Mouse (Mus musculus) C2C12 (cell line): ENCODE results near the gene Otop2. TPM values are rescaled to one million over a fixed set of nuclear protein-coding genes. Genes with fewer than 3 reads are reported as not detected.

ENCODE experiments used
- H3K27me3 ChIP-seq: one replicate; pipeline ENCODE4 v1.6.1; 2011; ENCODE audit not compliant: control insufficient read depth, insufficient read depth, insufficient read length
- H3K36me3 ChIP-seq: one replicate; pipeline ENCODE4 v1.6.1; 2011; ENCODE audit not compliant: control insufficient read depth, insufficient read depth
- H3K4me3 ChIP-seq: one replicate; pipeline ENCODE4 v1.5.1; 2011; ENCODE audit warnings: mild to moderate bottlenecking, control low read depth; ENCODE audit not compliant: poor library complexity, insufficient read depth, severe bottlenecking
- H3K79me2 ChIP-seq: one replicate; pipeline ENCODE4 v1.6.1; 2011; ENCODE audit not compliant: control insufficient read depth, insufficient read depth
- H3K79me3 ChIP-seq: one replicate; pipeline ENCODE4 v1.6.1; 2011; ENCODE audit warnings: low read depth, control low read depth
- H3ac ChIP-seq: one replicate; pipeline ENCODE3; 2011; ENCODE audit warnings: low read depth; ENCODE audit not compliant: control insufficient read depth, insufficient read length
- CEBPB ChIP-seq: IDR thresholded peaks from one replicate; pipeline ENCODE4 v1.6.1; 2011; ENCODE audit warnings: low read depth, mild to moderate bottlenecking, control low read depth, moderate library complexity
- CTCF ChIP-seq: IDR thresholded peaks from one replicate; pipeline ENCODE4 v1.5.1; 2011; ENCODE audit not compliant: control insufficient read depth, insufficient read depth, insufficient read length
- FOSL1 ChIP-seq: IDR thresholded peaks from one replicate; pipeline ENCODE4 v1.8.0; 2011; ENCODE audit warnings: mild to moderate bottlenecking, low read length; ENCODE audit not compliant: poor library complexity, insufficient read depth, severe bottlenecking
- MAX ChIP-seq: IDR thresholded peaks from one replicate; pipeline ENCODE4 v1.6.1; 2011; ENCODE audit warnings: mild to moderate bottlenecking, control low read depth
- MYOD1 ChIP-seq: IDR thresholded peaks from one replicate; pipeline ENCODE4 v1.6.1; 2011; ENCODE audit warnings: low read depth; ENCODE audit not compliant: control insufficient read depth, insufficient read length
- MYOG ChIP-seq: IDR thresholded peaks from one replicate; pipeline ENCODE4 v1.6.1; 2011; ENCODE audit not compliant: control insufficient read depth, insufficient read length; ENCODE audit errors: extremely low read depth
- USF1 ChIP-seq: IDR thresholded peaks from one replicate; pipeline ENCODE4 v1.6.1; 2011; ENCODE audit warnings: low read depth, mild to moderate bottlenecking, control low read depth, moderate library complexity
- polyA plus RNA-seq: library from polyadenylated mRNA; unstranded; fragments of >200 nt; fragmentation: generic; extraction: Trizol; gene quantifications from one replicate; pipeline ENCODE4 v1.2.1, GENCODE M21; 2012; ENCODE audit warnings: missing spikeins

The Otop2 gene
- polyA plus RNA-seq, 1 experiment = not detected

GRCm38 (mm10) chr11:115348681-115349248 lies 41.8 kb downstream of the Otop2 start:
- H3K27me3 ChIP-seq = no peaks in the 10 kb centered on the region
- H3K79me2 ChIP-seq = no peaks in the 10 kb centered on the region
- no peak for TF ChIP-seq MYOD1
- no peak for TF ChIP-seq CEBPB
- no peaks in the 10 kb centered on the region for H3K79me3 ChIP-seq
- no peak overlapping the region for H3K4me3 ChIP-seq
- H3K36me3 ChIP-seq = no peaks in the 10 kb centered on the region
- no peak overlapping the region for H3ac ChIP-seq

- Histone ChIP-seq H3K79me2 (no peaks in the 10 kb centered on the region), H3K4me3 (no peak overlapping the region), H3K36me3 (no peaks in the 10 kb centered on the region), H3K27me3 (no peaks in the 10 kb centered on the region), H3ac (no peak overlapping the region), H3K79me3 (no peaks in the 10 kb centered on the region)
- TF ChIP-seq CTCF (no peak), USF1 (no peak), MYOD1 (no peak), MYOG (no peak), MAX (no peak), FOSL1 (no peak), CEBPB (no peak)
Observed at GRCm38 (mm10) chr11:115349976-115350375, 43.0 kb downstream of the Otop2 start.

- no peaks in the 10 kb centered on the region for H3K36me3 ChIP-seq
- H3K27me3 ChIP-seq = no peaks in the 10 kb centered on the region
- no peak overlapping the region for H3K4me3 ChIP-seq
- no peaks in the 10 kb centered on the region for H3K79me2 ChIP-seq
- H3K79me3 ChIP-seq = no peaks in the 10 kb centered on the region
- H3ac ChIP-seq = no peak overlapping the region
- TF ChIP-seq USF1 (peak; percentile 5), MAX (no peak)
Observed at GRCm38 (mm10) chr11:115353375-115353774, 46.4 kb downstream of the Otop2 start.

- Histone ChIP-seq H3K79me2 (no peaks in the 10 kb centered on the region), H3K36me3 (no peaks in the 10 kb centered on the region), H3K27me3 (no peaks in the 10 kb centered on the region), H3K4me3 (no peak overlapping the region), H3ac (no peak overlapping the region), H3K79me3 (no peaks in the 10 kb centered on the region)
- TF ChIP-seq USF1 = no peak
- TF ChIP-seq CTCF = peak; percentile 90
Observed at GRCm38 (mm10) chr11:115354183-115354582, 47.2 kb downstream of the Otop2 start.

GRCm38 (mm10) chr11:115358468-115358867 lies 51.5 kb downstream of the Otop2 start:
- H3K79me3 ChIP-seq = no peaks in the 10 kb centered on the region
- no peak overlapping the region for H3ac ChIP-seq
- TF ChIP-seq MYOD1 (no peak), USF1 (no peak), MYOG (no peak), CEBPB (no peak), MAX (no peak), CTCF (no peak), FOSL1 (no peak)
- H3K4me3 ChIP-seq = no peak overlapping the region
- no peaks in the 10 kb centered on the region for H3K27me3 ChIP-seq
- no peaks in the 10 kb centered on the region for H3K79me2 ChIP-seq
- no peaks in the 10 kb centered on the region for H3K36me3 ChIP-seq

- Histone ChIP-seq H3K4me3 (no peak overlapping the region), H3K79me2 (no peaks in the 10 kb centered on the region), H3ac (no peak overlapping the region), H3K27me3 (no peaks in the 10 kb centered on the region), H3K36me3 (no peaks in the 10 kb centered on the region), H3K79me3 (no peaks in the 10 kb centered on the region)
- no peak for TF ChIP-seq USF1
- no peak for TF ChIP-seq FOSL1
- no peak for TF ChIP-seq CEBPB
- no peak for TF ChIP-seq MAX
- TF ChIP-seq MYOD1 = no peak
Observed at GRCm38 (mm10) chr11:115359293-115359692, 52.3 kb downstream of the Otop2 start.

- Histone ChIP-seq H3K79me3 (no peaks in the 10 kb centered on the region), H3K36me3 (no peaks in the 10 kb centered on the region), H3K79me2 (no peaks in the 10 kb centered on the region), H3K27me3 (no peaks in the 10 kb centered on the region), H3K4me3 (no peak overlapping the region), H3ac (no peak overlapping the region)
- TF ChIP-seq CTCF (no peak), MAX (no peak), MYOG (no peak), MYOD1 (no peak), USF1 (no peak), CEBPB (no peak), FOSL1 (no peak)
Observed at GRCm38 (mm10) chr11:115359726-115360125, 52.8 kb downstream of the Otop2 start.
